Mouse (Mus musculus) layer of hippocampus, adult 2 months (tissue): ENCODE measurements around the gene Pbld2. TPM values are rescaled to one million over a fixed set of nuclear protein-coding genes. Genes with fewer than 3 reads are reported as not detected.
A peak's percentile ranks its signal among the peaks of the same experiment; 100 is the strongest.

Experiments used
- DNase-seq, 2 experiments: peaks; one replicate each; pipeline ENCODE4 v3.0.0; 2022; ENCODE audit warnings: low spot score in 2 of 2
- H3K27ac ChIP-seq: fragments of 200-600 bp; 2 replicates; pipeline ENCODE4 v1.8.1; 2022
- H3K4me3 ChIP-seq: fragments of 200-600 bp; 2 replicates; pipeline ENCODE4 v1.8.1; 2022; ENCODE audit warnings: mild to moderate bottlenecking
- CTCF ChIP-seq: fragments of 200-600 bp; conservative IDR thresholded peaks from 2 replicates; pipeline ENCODE4 v1.8.1; 2022; ENCODE audit warnings: antibody characterized with exemption, mild to moderate bottlenecking, moderate library complexity
- total RNA-seq, 2 experiments: library from RNA; stranded (reverse); gene quantifications; 2 replicates each; pipeline ENCODE4 v1.2.3; 2021

The Pbld2 gene
- total RNA-seq, 2 experiments from 2014 or later, result 1.6 to 2.2 TPM

DNA sequence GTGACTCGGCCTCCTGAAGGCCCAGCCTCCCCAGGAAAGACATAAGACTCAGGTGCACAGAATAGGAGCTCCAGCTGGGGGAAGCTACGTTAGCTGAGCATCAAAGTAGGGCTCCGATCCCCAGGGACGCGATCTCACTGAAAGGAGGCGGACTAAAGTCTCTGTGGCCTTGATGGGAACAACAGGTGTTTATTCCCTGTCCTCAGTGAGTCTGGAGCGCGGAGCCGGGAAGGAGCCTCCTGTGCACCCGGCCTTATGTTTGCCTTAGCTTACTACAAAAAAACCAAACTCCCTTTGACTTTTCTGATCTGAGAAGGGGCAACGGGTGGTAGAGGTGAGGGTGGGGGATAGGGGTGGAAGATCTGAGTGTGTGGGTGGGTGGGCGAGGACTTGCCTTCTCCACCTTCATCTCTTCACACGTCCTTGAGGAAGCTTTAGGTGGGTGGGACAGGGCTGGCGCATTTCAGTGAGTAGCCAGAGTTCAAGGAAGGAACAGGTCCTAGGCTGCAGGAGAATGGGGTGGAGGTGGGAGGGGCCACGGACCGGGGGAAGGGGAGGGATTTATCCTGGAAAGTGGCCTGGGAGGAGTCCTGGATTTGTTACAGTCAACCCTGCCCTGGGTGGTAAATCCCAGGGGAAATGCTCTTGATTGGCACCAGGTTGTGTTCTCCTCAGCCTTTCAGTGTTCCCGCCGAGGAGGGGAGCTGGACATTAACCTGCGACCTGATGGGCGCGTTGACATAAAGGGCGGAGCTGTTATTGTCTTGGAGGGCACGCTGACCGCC is 33.0 kb downstream of the Pbld2 start:
- H3K4me3 ChIP-seq, result no peak overlapping the region
- no peak for TF ChIP-seq CTCF
- DNase-seq, result no peak
- no peak overlapping the region for H3K27ac ChIP-seq

DNA sequence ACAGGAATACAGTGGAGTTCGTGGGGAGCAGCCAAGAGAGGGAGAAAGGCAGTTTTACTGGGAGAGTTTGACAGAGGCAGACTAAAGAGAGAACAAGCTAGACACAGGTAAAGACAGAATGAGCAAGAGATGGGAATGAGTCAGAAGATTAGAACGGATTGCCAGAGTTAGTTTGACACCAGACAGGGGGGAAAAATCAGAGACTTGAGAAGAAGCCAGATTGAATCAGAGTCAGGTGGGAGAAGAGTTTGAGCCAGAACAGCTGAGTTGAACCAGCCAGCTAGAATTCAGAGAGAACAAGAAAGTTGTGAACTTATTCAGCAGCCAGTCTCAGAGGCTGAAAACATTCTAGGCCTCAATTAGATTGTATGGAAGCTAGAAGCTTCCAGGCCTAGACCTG is 35.7 kb downstream of the Pbld2 start, which contains the start of gene Pbld1:
Pbld1 (plus strand) TSS at position 301 of the 400 bp plus-strand sequence.
- no peak for TF ChIP-seq CTCF
- no peak for DNase-seq
- no peak within 1 kb of the TSS for H3K4me3 ChIP-seq
- H3K27ac ChIP-seq, result no peak within 1 kb of the TSS

DNA sequence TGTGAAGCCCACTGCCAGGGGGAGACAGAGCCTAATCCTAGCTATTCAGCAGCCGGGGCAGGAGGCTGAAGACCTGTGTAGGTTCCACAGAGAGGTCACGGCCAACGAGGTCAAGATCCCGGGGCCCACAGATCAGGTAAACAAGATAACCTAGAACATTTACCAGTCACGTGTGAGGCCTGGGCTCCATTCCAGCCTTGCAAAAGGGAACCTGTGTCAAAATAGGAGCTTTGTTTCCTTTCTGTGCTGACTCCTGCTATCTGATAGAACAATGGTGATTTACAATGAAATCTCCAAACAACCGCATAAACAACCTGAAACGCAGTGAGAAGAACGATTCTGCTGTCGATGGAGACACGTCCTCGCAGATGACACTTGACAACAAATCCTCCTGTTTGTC is 36.3 kb downstream of the Pbld2 start:
- DNase-seq, result no peak
- H3K4me3 ChIP-seq, result no peak overlapping the region
- no peak overlapping the region for H3K27ac ChIP-seq
- TF ChIP-seq CTCF, result no peak

DNA sequence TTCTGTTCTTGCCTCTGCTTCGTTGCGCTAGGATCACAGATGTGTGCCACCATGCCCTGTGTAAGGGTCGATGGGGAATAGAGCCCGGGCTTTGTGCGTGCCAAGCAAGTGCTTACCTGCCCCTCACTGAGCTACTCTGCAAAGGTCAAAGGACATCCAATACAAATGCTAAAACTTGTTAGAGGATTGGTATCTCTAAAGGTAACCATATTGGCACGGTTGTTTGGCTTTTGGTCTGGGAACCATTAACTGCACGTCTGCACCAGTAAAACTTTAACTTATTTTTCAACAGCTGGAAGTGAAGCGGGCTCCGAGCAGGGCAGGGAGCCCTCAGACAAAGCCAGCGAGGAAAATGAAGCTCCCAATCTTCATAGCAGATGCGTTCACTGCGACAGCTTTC is 37.2 kb downstream of the Pbld2 start:
- no peak for DNase-seq
- TF ChIP-seq CTCF, result no peak
- no peak overlapping the region for H3K27ac ChIP-seq
- no peak overlapping the region for H3K4me3 ChIP-seq

DNA sequence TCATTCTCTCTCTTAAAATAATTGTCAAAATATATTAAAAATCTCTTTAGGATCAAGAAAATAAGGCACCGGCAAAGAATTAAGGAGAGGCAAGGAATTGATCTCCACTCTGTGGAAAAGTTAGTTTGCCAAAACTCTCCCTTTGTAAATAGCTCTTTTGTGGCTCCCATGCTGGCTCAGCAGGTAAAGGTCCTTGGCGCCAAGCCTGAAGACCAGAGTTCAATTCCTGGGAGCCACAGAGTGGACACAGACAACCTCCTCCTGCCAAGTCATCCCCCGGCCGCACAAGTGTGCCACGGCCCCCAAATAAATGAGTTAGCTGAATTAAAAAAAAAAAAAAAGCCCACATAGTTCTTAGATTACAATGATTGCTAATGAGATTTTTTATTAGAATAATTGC is 38.6 kb downstream of the Pbld2 start:
- H3K4me3 ChIP-seq, result no peak overlapping the region
- no peak for TF ChIP-seq CTCF
- H3K27ac ChIP-seq, result no peak overlapping the region
- no peak for DNase-seq

DNA sequence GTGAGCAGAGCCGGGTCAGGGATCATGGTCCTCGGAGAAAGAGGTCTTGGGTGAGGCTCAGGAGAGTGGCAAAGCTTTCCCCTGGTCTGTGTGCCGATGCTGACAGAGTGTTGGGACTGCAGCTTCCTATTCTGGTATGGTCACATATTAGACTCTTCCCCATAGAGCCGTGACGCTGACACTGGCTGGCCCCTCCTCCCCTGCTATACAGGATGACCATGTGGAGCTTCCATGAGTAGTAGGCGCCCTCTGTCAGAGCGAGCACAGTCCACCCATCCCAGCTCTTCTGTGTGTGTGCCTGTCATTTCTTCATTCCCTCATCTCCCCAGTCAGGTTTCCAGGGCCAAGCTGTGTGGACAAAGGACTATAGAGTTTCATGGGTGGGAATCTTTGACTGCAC is 39.2 kb downstream of the Pbld2 start:
- TF ChIP-seq CTCF, result no peak
- H3K27ac ChIP-seq, result no peak overlapping the region
- no peak for DNase-seq
- H3K4me3 ChIP-seq, result no peak overlapping the region

DNA sequence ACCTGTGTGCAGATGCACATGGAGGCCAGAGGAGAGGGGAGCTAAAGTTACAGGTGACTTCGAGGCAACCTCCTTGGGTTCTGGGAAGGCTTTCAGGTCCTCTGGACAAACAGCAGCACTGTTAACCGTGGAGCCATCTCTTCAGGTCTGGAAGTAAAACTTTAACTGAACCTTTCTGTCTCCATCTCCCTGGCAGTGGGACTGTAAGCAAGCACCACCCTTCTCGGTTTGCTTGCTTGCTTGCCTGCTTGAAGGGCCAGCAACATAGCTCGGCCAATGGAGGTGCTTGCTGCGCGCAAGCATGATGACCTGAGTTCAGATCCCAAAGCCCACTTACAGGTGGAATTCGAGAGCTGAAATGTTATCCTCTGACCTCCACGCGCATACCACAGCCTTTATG is 40.4 kb downstream of the Pbld2 start:
- no peak for TF ChIP-seq CTCF

DNA sequence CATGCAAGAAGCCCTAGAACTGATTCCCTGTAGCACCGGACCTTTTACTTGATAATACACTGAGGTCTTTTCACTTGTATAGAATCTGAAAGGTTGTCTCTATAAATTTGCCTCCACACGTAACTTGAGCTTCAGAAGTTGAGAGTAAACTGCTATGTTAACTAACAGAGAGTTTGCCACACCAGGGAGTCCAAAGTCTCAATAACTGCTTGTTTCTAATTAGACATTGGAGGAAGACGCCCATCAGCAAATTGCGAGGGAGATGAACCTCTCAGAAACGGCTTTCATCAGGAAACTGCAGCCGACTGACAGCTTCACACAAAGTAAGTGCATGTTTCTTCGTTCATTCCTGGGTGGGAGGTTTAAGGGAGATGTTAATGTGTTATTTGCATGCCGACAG is 41.4 kb downstream of the Pbld2 start:
- DNase-seq, result no peak
- Histone ChIP-seq H3K4me3 (no peak overlapping the region), H3K27ac (no peak overlapping the region)
- no peak for TF ChIP-seq CTCF

More for the DNA sequence above, 40.4 kb downstream of the Pbld2 start:
- DNase-seq, result no peak
- Histone ChIP-seq H3K4me3 (no peak overlapping the region), H3K27ac (no peak overlapping the region)

DNA sequence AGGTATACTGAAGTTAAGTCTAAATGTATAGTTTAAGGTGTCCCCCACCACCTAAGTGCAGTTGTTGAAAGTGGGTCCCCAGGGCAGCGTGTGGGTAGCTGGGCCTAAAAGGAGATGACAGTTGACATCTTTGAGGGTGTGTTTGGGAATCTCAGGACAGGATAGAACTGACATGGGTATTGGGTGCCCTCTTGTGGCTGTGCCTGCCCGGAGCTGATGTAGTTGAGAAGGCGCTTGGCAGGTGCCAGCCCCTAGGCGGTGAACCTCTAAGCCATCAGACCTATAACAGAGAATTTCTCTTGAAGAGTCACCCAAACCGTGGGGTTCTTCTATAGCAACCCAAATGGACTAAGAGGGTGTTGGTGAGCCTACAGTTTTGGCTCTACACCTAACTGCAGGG is 41.9 kb downstream of the Pbld2 start:
- peak; percentile 72 to 83 for DNase-seq
- peak; percentile 94; the same call in 1 of the 2 replicates for TF ChIP-seq CTCF
- H3K4me3 ChIP-seq, result no peak overlapping the region
- H3K27ac ChIP-seq, result no peak overlapping the region

DNA sequence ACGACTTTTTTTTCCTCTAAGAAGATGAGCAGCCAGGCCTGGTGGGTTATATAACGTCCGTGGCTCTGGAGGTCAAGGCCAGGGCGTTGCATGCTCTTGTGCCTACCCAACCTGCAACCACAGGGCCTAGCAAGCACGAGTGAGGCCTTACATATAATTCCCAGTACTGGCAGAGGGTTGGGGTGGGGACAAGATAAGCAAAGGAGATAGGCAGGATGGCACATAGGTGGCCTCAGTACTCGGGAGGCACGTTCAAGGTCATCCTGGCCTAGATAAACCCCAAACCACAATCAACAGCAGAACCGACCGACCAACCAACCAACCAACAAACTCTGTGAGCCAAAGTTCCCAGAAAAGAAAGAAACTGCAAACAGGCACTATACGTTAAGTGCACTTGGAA is 62.2 kb downstream of the Pbld2 start:
- no peak overlapping the region for H3K4me3 ChIP-seq
- TF ChIP-seq CTCF, result no peak
- no peak for DNase-seq
- H3K27ac ChIP-seq, result no peak overlapping the region

DNA sequence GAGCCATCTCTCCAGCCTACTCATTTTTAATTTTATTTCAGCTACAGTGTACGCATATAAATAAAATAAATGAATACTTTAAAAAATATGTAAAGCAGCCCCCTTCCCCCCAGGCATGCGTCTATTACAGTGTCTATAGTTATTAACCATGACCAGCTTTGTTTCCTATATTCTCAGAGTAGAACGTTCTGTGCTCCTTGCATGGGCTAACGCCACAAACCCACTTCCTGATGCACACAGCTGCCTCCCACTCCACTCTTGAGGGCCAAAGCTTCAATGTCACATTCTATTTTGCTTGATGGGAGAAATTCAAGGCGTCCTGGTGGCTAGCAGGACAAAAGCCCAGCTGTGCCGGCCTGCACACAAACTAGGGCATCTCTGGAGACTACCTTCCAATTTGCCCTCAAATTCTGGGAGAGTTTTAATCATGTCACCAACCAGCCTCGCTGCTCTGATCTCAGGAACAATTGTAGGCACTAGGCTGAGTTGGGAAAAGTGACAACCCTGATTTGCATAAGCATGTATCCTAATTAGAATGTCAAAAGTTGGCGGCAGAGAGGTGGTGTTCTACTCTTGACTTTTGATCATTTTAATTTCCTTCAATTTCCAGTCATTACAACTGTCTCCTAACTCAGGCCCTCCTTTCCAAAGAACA is 65.1 kb downstream of the Pbld2 start:
- Histone ChIP-seq H3K27ac (0 out of 2 replicates have a peak overlapping the region, but pooled peaks have one; percentile 8), H3K4me3 (peak overlapping the region; percentile 47)
- no peak for DNase-seq
- TF ChIP-seq CTCF, result no peak

DNA sequence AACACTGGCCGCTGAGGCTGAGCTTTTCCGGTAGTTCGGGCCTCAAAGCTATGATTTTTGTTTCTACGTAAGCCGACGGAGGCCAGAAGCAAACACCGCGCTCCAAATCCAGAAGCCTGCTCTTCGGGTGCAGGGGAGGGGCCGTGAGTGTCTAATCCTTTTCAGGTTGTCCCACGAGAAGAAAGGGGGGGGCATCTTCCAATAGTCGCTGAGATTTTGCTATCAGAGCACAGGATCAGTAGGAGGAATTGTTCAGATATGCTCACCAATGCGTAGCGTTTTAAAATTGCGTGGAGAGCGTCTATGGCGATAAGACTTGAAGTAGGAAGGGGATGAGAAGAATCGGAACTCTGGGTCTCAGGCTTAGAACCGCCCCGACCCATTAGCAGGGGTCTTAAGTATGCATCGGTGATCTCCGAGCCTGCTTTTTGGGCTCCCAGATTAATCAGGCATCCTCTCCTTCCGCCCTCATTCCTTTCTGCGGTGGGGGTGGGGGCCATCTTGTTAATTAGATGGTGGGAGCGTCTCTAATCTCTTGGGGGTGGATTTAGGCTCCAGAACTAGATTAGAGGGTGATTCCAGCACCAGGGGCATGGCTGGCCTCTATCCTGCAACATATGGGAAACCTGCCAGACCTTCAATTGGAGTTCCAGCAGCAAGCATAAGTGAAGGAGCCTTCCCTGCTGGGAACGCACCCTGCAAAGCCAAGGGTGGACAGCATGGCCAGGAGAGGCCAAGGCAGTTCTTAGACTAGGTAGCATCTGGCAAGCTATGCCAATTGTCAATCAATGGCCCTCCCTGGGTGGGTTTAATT is 65.8 kb downstream of the Pbld2 start:
- Histone ChIP-seq H3K27ac (peak overlapping the region; percentile 28; the same call in 1 of the 2 replicates), H3K4me3 (peak overlapping the region; percentile 47)
- DNase-seq, result no peak
- TF ChIP-seq CTCF, result no peak

DNA sequence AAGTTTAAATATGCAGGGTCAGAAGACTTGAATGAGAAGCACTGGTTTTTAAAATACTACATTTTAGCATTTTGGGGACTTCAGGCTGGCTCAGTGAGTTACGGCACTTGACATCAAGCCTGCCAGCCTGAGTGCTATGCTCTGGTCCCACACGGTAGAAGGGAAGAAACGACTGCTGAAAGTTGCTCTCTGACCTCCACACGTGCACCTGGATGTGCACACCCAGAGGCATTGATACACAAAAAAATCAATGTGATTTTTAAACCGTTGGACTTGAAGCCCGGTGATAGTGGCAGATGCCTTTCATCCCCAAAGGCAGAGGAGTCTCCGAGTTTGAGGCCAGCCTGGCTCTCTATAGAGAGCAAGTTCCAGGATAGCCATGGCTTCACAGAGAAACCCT is 67.8 kb downstream of the Pbld2 start:
- H3K27ac ChIP-seq, result no peak overlapping the region
- TF ChIP-seq CTCF, result no peak

More for the DNA sequence above, 67.8 kb downstream of the Pbld2 start:
- DNase-seq, result no peak
- H3K4me3 ChIP-seq, result no peak overlapping the region
